Mouse (Mus musculus) hindbrain, embryonic 12.5 days (tissue): ENCODE measurements around the gene Prep. TPM values are rescaled to one million over a fixed set of nuclear protein-coding genes. Genes with fewer than 3 reads are reported as not detected.

Experiments used
- ATAC-seq: fragments of 200-750 bp; cut with Nextera tagmentation; 2 replicates; pipeline ENCODE4 v1.8.0; 2017; ENCODE audit warnings: moderate TSS enrichment; ENCODE audit not compliant: low FRiP score
- H3K27ac ChIP-seq: fragments of 300-500 bp; sonication (generic); 2 replicates; pipeline ENCODE4 v1.5.1; 2016; ENCODE audit warnings: mild to moderate bottlenecking
- H3K27me3 ChIP-seq: fragments of 300-500 bp; sonication (generic); 2 replicates; pipeline ENCODE4 v1.6.1; 2016; ENCODE audit warnings: mild to moderate bottlenecking
- H3K36me3 ChIP-seq: fragments of 300-500 bp; sonication (generic); 2 replicates; pipeline ENCODE4 v1.6.1; 2016; ENCODE audit warnings: mild to moderate bottlenecking
- H3K4me1 ChIP-seq: fragments of 300-500 bp; sonication (generic); 2 replicates; pipeline ENCODE4 v1.6.1; 2016
- H3K4me2 ChIP-seq: fragments of 300-500 bp; sonication (generic); replicated peaks from 2 replicates; pipeline ENCODE4 v1.6.1; 2016; ENCODE audit warnings: mild to moderate bottlenecking
- H3K4me3 ChIP-seq: fragments of 300-500 bp; sonication (generic); 2 replicates; pipeline ENCODE4 v1.5.1; 2016; ENCODE audit warnings: mild to moderate bottlenecking
- H3K9ac ChIP-seq: fragments of 300-500 bp; sonication (generic); 2 replicates; pipeline ENCODE4 v1.6.1; 2016; ENCODE audit warnings: mild to moderate bottlenecking, moderate library complexity
- H3K9me3 ChIP-seq: fragments of 300-500 bp; sonication (generic); replicated peaks from 2 replicates; pipeline ENCODE4 v1.6.1; 2016; ENCODE audit warnings: mild to moderate bottlenecking
- WGBS: fragments of 180-500 bp; shearing (Covaris S2); methylation state at CpG from one replicate; pipeline ENCODE4 v1.1.7; 2016; 5-methylcytosine and 5-hydroxymethylcytosine counted together
- polyA plus RNA-seq: library from polyadenylated mRNA; unstranded; fragments of >200 nt; fragmentation: Nextera tagmentation; extraction: Ambion mirVana; gene quantifications from 2 replicates; pipeline ENCODE4 v1.2.1, GENCODE M21; 2016

Prep gene
- polyA plus RNA-seq, 1 experiment from 2014 or later = 29.0 TPM

GRCm38 (mm10) chr10:45130004-45130403 lies 63.0 kb downstream of the Prep start:
- H3K36me3 ChIP-seq = peaks cover 29% of the 10 kb centered on the region

DNA sequence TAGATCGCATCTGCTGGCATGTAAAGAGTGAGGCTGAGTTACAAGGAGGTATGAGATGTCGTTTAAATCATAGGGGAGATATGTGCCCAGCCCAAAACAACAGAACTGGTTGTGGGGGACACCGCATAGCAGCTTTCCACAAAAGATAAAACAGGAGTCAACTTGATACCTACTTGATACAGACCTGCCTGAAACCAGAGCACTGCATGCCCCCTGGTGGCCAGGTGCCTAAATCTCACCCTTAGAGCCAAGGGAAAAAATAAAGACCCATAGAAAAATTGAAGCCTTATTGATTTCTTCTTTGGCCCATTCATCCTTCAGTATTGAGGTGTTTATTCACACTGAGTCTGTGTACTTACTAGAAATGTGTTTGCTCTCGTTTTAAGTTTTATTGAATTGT lies 65.4 kb downstream of the Prep start:
- Histone ChIP-seq H3K9ac (no peak overlapping the region), H3K4me2 (no peak overlapping the region), H3K27me3 (no peaks in the 10 kb centered on the region), H3K9me3 (no peaks in the 10 kb centered on the region), H3K27ac (no peak overlapping the region), H3K36me3 (peaks cover 9% of the 10 kb centered on the region; the same call in 1 of the 2 replicates), H3K4me3 (no peak overlapping the region), H3K4me1 (peaks cover 2% of the 10 kb centered on the region; the same call in 1 of the 2 replicates)
- no peak for ATAC-seq
- 81% methylated on average over 4 of the region's 4 CpGs for WGBS

More at GRCm38 (mm10) chr10:45130004-45130403, 63.0 kb downstream of the Prep start:
- no peaks in the 10 kb centered on the region for H3K9me3 ChIP-seq
- no peak overlapping the region for H3K4me3 ChIP-seq
- H3K27me3 ChIP-seq = no peaks in the 10 kb centered on the region
- ATAC-seq = no peak
- H3K4me2 ChIP-seq = no peak overlapping the region
- no peak overlapping the region for H3K9ac ChIP-seq
- H3K27ac ChIP-seq = no peak overlapping the region
- H3K4me1 ChIP-seq = no peaks in the 10 kb centered on the region
- WGBS = 93% methylated on average over 6 of the region's 6 CpGs

DNA sequence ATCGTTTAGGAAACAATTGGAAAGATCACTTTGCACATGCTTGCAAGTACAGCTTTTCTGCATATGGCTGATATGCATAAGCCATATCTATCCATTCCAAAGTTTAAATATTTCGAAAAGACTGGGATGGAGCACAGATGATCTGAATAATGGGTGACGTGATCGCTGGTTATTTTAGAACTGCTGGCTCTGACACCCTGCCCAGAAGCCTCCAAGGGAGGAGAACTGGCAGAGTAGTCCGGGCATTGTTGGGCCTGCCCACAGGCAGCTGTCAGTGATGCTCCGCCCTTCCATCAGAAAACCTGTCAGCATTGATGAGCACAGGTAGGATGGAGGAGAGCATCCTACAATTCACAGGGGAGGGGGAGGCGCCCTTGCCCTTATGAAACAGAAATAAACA lies 69.8 kb downstream of the Prep start:
- H3K4me1 ChIP-seq = peaks cover 10% of the 10 kb centered on the region; the same call in 1 of the 2 replicates

DNA sequence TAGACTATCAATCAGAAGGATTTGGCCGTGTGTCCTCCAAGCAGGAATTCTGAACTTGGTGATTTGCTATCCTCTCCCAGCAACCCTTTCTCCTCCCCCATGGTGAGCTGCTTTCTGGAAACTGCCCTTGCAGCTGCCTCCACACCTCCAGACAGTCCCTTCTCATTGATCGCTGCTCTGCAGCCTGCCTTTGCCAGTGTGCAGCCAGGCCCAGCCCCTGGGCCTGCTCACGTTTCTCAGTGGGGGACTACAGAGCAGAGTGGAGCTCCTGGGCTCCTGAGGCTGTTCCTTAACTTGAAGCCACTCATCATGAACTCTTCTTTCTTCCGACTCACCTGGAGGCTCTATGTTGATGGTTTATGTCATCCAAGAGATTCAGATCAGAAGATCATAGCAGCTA lies 72.9 kb downstream of the Prep start:
- Histone ChIP-seq H3K9ac (no peak overlapping the region), H3K4me2 (no peak overlapping the region), H3K36me3 (peaks cover 3% of the 10 kb centered on the region; the same call in 1 of the 2 replicates), H3K27me3 (no peaks in the 10 kb centered on the region), H3K4me3 (no peak overlapping the region), H3K27ac (no peak overlapping the region), H3K4me1 (peaks cover 10% of the 10 kb centered on the region; the same call in 1 of the 2 replicates), H3K9me3 (no peaks in the 10 kb centered on the region)
- WGBS = 44% methylated on average over 4 of the region's 4 CpGs
- 0 out of 2 replicates have a peak, but pooled peaks have one; percentile 20 for ATAC-seq

More for the DNA sequence above, 69.8 kb downstream of the Prep start:
- no peak overlapping the region for H3K9ac ChIP-seq
- no peaks in the 10 kb centered on the region for H3K27me3 ChIP-seq
- no peak overlapping the region for H3K27ac ChIP-seq
- WGBS = 88% methylated on average over 7 of the region's 7 CpGs
- H3K36me3 ChIP-seq = peaks cover 3% of the 10 kb centered on the region; the same call in 1 of the 2 replicates
- no peak overlapping the region for H3K4me3 ChIP-seq
- H3K4me2 ChIP-seq = no peak overlapping the region
- no peaks in the 10 kb centered on the region for H3K9me3 ChIP-seq
- ATAC-seq = no peak

DNA sequence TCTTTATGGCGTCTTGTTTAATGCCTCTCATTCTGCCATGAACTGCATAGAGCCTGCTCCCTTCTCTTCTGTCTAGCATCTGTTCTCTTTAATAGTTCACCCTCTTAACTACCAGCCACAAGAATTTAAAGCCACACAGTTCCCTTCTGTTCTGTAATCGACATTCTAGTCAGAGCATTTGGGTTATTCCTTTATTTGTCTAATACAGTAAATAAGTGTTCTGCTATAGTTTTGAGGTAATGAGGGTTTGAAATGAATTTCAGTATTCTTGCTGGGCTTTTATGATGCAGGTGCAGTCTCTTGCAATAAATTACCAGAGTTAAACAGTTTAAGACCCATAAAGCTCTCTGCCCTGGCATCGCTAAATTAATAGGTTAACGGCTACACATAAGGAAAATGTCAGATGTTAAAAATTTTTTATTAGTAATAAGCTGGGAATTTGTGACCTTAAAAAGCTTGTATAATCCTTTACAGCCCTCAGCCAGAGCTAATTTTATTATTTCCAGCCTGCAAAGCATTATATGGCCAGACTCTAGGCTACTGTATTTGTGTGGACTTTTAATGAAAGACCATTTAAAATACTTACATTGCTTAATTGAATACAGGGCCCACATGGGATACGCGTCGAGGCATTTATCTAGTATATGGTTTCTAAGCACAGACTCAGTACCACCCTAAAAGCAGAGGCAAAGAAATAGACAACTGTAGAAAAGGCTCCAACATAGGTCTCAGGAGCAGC lies 73.6 kb downstream of the Prep start:
- peaks cover 10% of the 10 kb centered on the region; the same call in 1 of the 2 replicates for H3K4me1 ChIP-seq
- H3K27ac ChIP-seq = no peak overlapping the region
- H3K4me3 ChIP-seq = no peak overlapping the region
- H3K9ac ChIP-seq = no peak overlapping the region
- H3K9me3 ChIP-seq = no peaks in the 10 kb centered on the region
- no peaks in the 10 kb centered on the region for H3K27me3 ChIP-seq
- no peak for ATAC-seq
- 86% methylated on average over 7 of the region's 7 CpGs for WGBS
- peaks cover 3% of the 10 kb centered on the region; the same call in 1 of the 2 replicates for H3K36me3 ChIP-seq
- H3K4me2 ChIP-seq = no peak overlapping the region

- 71% methylated on average over 5 of the region's 5 CpGs for WGBS
- H3K9ac ChIP-seq = no peak overlapping the region
These were observed 75.4 kb downstream of the Prep start for GRCm38 (mm10) chr10:45142359-45142758.

DNA sequence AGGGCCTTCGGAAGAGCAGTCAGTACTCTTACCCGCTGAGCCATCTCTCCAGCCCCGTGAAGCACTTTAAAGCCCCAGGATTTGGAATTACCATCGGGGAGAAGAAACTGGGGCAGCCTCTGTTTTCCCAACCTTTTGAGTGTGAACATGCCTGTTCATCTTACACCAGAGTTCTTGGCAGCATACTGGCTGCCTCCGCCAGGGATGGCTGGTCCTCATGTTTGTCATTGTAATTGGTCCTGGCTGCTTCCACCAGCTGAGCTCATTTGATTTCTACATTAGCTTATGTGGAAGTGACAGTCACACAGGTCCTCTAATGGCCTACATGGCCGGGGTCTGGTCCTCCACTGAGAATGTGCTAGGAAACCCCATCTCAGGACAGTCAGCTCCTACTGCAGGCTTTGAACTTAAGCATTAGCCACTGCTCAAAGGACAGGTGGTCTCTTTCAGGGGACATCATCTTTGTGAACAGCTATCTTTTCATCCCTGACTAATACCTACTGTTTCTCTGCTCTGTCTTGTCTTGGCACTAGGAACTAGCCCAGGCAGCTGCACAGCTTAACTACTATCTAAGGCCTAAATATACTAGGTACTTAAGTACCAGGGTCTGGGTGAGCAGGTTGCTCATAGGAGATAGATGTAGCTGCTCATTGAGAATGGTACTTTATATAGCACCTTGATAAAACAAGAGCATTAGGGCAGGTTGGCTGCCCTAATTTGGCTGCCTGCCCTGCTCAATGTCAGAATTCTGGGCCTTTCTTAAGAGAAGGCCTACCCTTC lies 77.2 kb downstream of the Prep start:
- H3K4me2 ChIP-seq = no peak overlapping the region
- no peak overlapping the region for H3K9ac ChIP-seq
- no peak overlapping the region for H3K27ac ChIP-seq
- WGBS = 94% methylated on average over 6 of the region's 6 CpGs
- no peaks in the 10 kb centered on the region for H3K9me3 ChIP-seq
- no peak overlapping the region for H3K4me3 ChIP-seq
- 0 out of 2 replicates have a peak, but pooled peaks cover under 1% of the 10 kb centered on the region for H3K36me3 ChIP-seq
- ATAC-seq = no peak
- no peaks in the 10 kb centered on the region for H3K27me3 ChIP-seq
- peaks cover 25% of the 10 kb centered on the region for H3K4me1 ChIP-seq

More at GRCm38 (mm10) chr10:45142359-45142758, 75.4 kb downstream of the Prep start:
- no peak for ATAC-seq
- H3K27ac ChIP-seq = no peak overlapping the region
- no peaks in the 10 kb centered on the region for H3K27me3 ChIP-seq
- no peaks in the 10 kb centered on the region for H3K9me3 ChIP-seq
- no peak overlapping the region for H3K4me2 ChIP-seq
- peaks cover 22% of the 10 kb centered on the region for H3K4me1 ChIP-seq
- H3K36me3 ChIP-seq = no peaks in the 10 kb centered on the region
- H3K4me3 ChIP-seq = no peak overlapping the region

- H3K27me3 ChIP-seq = no peaks in the 10 kb centered on the region
- 26% methylated on average over 6 of the region's 6 CpGs for WGBS
- H3K27ac ChIP-seq = peak overlapping the region; percentile 46
- H3K4me2 ChIP-seq = 0 out of 2 replicates have a peak overlapping the region, but pooled peaks have one; percentile 13
- no peak overlapping the region for H3K9ac ChIP-seq
- H3K9me3 ChIP-seq = no peaks in the 10 kb centered on the region
- H3K4me3 ChIP-seq = no peak overlapping the region
- H3K36me3 ChIP-seq = peaks cover 19% of the 10 kb centered on the region; the same call in 1 of the 2 replicates
- H3K4me1 ChIP-seq = peaks cover 26% of the 10 kb centered on the region
- ATAC-seq = peak; percentile 5; the same call in 1 of the 2 replicates
These were observed 79.8 kb downstream of the Prep start for GRCm38 (mm10) chr10:45146821-45147220.

DNA sequence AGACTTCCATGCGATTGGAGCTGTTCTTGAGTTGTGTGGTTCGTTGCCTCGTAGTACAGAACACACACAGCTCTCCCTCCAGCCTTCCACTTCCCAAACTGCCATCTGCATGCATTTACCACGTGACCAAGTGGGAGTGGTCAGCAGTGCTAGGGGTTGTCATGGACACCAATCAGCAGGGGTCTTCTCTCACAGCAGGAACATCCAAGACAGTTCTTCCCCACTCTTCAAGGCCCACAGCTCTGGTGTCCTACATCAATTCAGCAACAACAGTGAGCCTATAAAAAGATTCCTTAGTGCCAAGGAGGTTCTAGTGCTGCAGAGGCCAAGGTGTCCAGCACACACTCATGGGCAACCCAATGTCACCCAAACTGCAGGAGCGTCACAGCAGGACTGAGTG lies 84.1 kb downstream of the Prep start:
- ATAC-seq = peak; percentile 19; the same call in 1 of the 2 replicates
- Histone ChIP-seq H3K27ac (0 out of 2 replicates have a peak overlapping the region, but pooled peaks have one; percentile 6), H3K9ac (no peak overlapping the region), H3K9me3 (no peaks in the 10 kb centered on the region), H3K27me3 (no peaks in the 10 kb centered on the region), H3K4me2 (no peak overlapping the region), H3K4me1 (peaks cover 24% of the 10 kb centered on the region), H3K4me3 (no peak overlapping the region), H3K36me3 (peaks cover 55% of the 10 kb centered on the region)
- WGBS = 48% methylated on average over 5 of the region's 5 CpGs

- WGBS = 84% methylated on average over 12 of the region's 12 CpGs
- H3K4me3 ChIP-seq = no peak overlapping the region
- no peak overlapping the region for H3K4me2 ChIP-seq
- no peaks in the 10 kb centered on the region for H3K9me3 ChIP-seq
- no peak for ATAC-seq
- peaks cover 62% of the 10 kb centered on the region for H3K36me3 ChIP-seq
- H3K9ac ChIP-seq = no peak overlapping the region
- no peaks in the 10 kb centered on the region for H3K27me3 ChIP-seq
- H3K27ac ChIP-seq = no peak overlapping the region
- peaks cover 15% of the 10 kb centered on the region for H3K4me1 ChIP-seq
These were observed 85.0 kb downstream of the Prep start for GRCm38 (mm10) chr10:45151771-45152692.

DNA sequence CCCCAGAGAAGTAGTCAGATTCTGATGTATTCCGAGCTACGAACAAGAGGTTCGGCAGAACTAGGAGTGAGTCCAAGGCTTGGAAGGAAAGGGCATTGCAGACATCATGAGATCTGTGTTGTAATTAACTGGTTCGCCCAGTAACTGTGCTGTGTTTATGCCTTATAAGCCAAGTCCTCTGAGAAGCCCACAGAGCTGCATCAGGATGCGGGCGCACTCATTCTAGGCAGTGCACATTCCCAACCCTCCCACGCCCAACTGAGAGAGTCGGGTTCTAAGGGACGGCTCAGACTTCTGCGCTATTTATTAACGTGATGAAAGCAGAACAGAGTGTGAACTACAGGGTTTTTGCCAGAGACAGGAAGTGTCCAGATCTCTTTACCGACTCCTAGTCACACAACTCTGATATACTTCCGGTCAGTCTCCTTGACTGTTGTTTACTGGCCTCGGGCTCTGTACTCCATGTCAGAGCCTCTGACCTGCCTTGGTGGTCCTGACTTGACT lies 87.6 kb downstream of the Prep start:
- peaks cover 80% of the 10 kb centered on the region for H3K36me3 ChIP-seq
- no peaks in the 10 kb centered on the region for H3K27me3 ChIP-seq
- WGBS = 93% methylated on average over 14 of the region's 14 CpGs

More for the DNA sequence above, 87.6 kb downstream of the Prep start:
- Histone ChIP-seq H3K4me3 (no peak overlapping the region), H3K27ac (no peak overlapping the region), H3K9me3 (no peaks in the 10 kb centered on the region), H3K4me2 (no peak overlapping the region), H3K4me1 (peaks cover 7% of the 10 kb centered on the region), H3K9ac (no peak overlapping the region)
- ATAC-seq = no peak
